Mouse (Mus musculus) kidney, adult 9 months (tissue): ENCODE data around the gene Dlst.

Source experiments
- DNase-seq: peaks from one replicate; pipeline ENCODE4 v3.0.0; 2022

Gene Dlst

DNA sequence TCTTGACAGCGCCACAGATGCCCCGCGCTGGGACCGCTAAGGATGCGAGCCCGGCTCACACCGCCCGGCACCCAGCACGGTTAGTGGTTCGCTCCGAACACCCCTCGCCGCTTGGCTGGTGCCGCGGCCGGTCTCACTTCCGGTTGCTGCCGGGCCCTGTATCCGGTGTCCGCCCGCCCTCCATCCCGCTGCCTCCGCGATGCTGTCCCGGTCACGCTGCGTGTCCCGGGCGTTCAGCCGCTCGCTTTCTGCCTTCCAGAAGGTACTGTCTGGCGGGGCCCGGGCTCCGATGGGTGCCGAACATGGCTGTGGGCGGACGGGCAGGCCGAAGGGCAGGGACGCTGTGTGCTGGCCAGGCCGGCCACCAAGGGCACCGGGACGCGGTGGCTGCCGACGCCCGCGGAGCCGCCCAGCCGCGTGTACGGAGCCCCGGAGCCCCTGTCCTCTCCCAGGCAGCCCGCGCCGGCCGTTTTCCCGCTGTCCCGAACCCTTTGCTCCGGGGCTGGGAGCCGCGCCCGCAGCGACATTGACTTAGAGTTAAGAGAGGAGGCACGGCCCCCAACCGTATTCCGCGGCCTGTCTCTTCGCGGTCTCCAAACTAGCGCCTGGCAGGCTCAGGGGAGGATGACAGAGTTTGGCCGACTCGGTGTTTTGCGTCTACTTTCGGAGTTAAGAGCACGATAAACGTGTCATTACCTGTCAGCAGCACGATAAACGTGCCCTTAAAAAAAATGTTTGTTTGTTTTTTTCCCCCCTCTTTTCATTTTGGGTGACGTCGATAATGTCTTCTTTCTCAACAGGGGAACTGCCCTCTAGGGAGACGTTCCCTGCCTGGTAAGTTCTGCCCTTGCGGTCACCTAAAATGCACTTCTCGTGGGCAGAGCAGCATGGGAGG is at the start of gene Dlst, which contains the start of gene Prox2:
Gene Dlst (plus strand): TSS at position 136 of the 895 bp plus-strand sequence.
Gene Prox2 (minus strand): TSS at position 62 of the 895 bp plus-strand sequence.
- peak; percentile 88 for DNase-seq

DNA sequence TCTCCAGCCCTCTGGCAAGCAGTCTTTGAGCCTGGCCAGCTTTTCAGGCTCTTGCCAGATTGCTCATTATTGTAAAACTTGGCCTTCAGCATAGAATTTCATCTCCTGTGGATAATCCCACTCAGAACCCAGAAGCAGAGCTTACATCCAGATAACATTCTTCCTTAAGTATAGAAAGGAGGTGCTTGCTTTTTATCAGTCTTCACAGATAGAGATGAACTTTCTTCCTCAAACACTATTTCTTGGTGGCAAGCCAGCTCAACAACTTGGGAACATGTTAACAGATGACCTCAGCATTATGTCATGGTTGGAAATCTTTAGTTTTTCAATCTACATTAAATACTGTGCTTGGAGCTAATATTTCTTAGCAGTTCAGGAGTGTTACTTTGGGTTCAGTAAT is 39.6 kb upstream of the Dlst start:
- no peak for DNase-seq

DNA sequence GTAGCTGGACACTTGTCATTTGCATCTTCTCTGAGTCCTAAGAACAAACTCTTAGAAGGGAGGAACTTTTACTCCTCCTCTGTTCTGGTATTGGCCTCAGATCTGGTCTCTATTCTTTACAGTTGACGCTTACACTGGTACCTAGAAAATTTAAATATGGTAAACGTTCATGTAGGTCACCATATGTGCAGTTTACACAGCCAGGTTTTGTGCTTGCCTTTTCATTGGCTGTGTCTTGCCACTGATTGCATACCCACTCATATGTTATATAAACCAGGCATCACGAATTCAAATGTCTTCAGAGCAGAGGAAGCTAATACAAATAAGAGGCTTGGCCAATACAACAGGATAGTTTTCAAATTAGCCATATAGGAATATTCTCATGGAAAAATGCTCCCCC is 33.5 kb upstream of the Dlst start:
- no peak for DNase-seq

GRCm38 (mm10) chr12:85084257-85084656 is 26.4 kb upstream of the Dlst start:
- DNase-seq: no peak

DNA sequence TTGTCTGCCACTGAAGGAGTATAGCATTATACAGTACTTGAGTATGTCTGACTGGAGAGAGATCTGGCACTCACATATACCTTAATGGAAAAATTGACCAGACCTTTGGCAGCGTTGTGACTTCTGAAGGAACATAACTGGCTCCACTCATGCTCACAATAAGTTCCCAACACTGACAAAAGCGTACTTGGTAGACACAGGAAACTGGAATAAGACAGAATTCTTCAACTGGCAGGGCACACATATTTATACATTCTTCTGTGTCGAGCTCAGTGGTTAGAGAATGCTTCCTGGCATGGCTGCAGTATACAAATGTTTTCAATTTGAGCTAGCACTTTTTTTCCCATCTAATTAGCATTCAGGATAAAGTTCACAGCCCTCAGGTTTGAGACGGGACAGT is 25.7 kb upstream of the Dlst start:
- no peak for DNase-seq

GRCm38 (mm10) chr12:85087845-85088244 is 22.8 kb upstream of the Dlst start:
- no peak for DNase-seq

DNA sequence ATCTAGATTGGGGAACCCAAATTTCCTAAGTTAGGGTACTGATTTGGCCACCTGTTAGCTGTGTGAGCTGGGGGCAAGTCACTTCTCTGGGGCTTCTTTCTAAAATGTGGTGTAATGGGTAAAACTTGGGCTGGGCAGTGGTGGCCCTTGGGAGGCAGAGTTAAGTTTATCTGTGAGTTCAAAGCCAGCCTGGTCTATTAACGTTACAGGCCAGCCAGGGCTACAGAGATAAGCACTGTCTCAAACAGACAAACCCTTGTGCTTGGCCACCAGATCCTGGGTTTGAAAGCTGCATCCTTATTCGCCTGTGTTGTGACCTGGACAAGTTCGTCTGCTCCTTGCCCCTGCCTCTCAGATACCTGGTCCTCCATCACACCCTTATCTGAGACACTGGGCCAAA is 19.4 kb upstream of the Dlst start:
- DNase-seq: no peak

- peak; percentile 76 for DNase-seq
Observed at GRCm38 (mm10) chr12:85092214-85092613, 18.4 kb upstream of the Dlst start.

DNA sequence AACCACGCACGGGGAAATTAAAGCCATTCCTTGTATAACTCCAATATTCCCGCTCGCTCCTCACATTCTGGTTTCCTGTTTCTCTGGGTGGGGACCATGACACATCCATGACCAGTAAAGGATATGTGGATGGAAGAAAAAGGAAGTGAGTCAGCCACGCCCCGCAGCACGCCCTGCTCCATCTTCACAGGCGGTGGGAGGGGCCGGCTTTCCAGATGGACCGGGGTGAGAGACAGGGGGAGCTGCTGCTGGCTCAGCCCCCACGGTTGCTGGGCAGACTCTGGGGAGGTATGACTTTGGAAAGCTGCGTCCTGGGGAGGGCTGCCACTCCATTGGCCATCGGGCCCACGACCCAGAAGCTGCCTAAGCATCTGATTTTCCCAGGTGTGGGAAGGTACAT is 16.6 kb upstream of the Dlst start:
- no peak for DNase-seq

DNA sequence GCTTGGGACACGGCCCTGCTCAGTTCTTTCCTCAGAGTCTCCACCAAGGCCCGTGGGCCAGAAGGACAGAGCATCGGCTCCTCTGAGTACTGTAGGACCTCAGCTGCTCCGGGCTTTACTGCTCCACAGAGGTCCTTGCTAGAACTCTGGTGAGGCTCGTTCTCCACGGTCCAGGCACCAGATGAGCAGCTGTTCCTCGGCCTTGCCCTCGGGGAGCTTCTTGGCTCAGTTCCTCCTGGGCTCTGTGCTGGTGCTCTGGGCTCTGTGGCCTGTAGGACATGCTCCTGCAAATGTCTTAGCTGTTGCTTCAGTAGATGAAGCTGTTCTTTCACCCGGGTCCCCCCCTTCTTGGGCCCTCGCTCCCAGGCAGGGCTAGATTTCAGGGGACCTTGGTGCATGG is 15.9 kb upstream of the Dlst start:
- no peak for DNase-seq

DNA sequence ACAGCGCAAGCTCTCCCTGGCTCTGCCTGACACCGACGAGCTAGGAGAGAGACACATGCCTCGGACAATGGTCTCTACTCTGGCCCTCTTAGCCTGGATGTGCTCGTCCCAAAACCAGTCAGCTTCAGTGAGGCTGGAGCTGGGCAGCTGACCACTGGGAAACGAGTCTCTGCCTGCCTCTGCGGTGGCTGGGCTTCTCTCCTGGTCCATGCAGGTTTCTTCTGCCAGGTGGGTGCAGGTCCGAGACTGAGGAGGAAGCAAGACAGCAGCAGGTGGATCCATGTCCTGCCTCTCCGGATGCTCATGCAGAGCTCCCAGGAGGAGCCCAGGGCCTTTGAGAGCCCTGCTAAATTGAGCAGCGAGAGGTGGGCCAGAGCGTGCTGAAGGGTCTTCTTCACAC is 15.5 kb upstream of the Dlst start:
- DNase-seq: no peak

- no peak for DNase-seq
Observed at GRCm38 (mm10) chr12:85095859-85096258, 14.8 kb upstream of the Dlst start.

- no peak for DNase-seq
Observed at GRCm38 (mm10) chr12:85101001-85101400, 9.6 kb upstream of the Dlst start.

DNA sequence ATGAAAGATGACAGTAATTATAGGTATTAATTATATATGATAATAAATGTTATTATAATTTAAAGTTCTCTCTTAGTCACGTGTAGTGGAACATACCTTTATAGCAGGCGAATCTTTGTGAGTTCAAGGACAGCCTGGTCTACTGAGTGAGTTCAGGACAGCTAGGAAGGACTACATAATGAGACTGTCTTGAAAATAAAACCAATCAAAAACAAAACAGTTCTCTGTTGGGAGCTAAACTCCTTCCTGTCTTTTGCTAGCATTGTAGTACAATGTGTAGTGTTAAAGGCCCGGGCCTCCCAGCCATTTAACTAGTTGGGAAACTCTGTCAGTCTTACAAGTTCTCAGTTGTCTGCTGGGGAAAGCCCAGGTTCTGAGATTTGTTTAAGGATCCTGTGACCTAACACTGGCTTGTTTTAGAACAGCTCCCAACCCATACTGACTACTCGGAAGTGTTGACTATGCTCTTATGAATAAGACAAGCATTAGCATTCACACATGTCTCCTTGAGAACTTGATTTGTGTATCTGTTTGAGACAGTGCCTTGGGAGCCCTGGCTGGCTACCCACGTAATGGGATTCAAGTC is 9.0 kb upstream of the Dlst start:
- DNase-seq: no peak

- peak; percentile 66 for DNase-seq
Observed at GRCm38 (mm10) chr12:85103096-85103495, 7.5 kb upstream of the Dlst start.

- peak; percentile 47 for DNase-seq
Observed at GRCm38 (mm10) chr12:85104789-85105188, 5.8 kb upstream of the Dlst start.

DNA sequence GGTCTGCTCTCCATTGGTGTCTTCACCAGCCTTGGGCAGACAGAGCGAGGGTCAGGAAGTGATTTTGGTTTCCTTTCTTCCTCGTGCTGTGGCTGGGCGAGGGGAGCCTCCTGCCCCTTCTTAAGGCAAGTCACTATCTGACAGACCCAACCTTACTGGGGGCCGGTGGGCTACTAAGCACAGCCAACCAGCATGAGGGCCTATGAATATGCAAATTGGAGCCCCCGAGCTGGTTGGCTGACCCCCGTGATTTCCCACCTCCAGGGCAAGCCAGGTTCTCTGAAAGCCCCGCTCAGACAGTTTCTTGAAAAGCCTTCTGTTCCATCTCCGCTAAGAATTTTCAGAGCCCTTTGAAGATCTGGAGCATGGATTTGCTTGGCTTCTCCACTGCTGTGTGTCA is 4.3 kb upstream of the Dlst start:
- no peak for DNase-seq

- DNase-seq: no peak
Observed at GRCm38 (mm10) chr12:85108643-85109042, 2.0 kb upstream of the Dlst start.

DNA sequence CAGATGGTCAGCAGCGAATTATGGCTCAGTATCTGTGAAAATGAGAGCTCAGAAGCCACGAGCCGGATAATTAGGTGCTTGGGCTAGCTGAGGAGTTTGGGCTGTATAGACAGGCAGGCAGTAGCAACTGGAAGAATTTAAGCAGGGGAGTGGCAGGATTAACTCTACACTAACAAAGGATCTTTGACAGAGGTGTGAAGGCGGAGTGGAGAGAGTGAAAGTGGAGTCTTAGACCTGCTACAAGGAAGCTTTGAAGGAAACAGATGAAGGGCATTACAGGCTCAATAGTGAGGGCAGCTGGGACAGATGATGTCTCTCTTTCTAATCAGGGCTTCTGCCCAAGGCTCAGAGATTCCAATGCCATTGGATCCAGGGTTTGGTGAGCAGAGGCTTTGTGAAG is 1.2 kb upstream of the Dlst start:
- no peak for DNase-seq

GRCm38 (mm10) chr12:85110011-85110697 is 479 bp upstream of the Dlst start:
- no peak for DNase-seq

GRCm38 (mm10) chr12:85112550-85113251 is 2.1 kb downstream of the Dlst start:
- peak; percentile 55 for DNase-seq

DNA sequence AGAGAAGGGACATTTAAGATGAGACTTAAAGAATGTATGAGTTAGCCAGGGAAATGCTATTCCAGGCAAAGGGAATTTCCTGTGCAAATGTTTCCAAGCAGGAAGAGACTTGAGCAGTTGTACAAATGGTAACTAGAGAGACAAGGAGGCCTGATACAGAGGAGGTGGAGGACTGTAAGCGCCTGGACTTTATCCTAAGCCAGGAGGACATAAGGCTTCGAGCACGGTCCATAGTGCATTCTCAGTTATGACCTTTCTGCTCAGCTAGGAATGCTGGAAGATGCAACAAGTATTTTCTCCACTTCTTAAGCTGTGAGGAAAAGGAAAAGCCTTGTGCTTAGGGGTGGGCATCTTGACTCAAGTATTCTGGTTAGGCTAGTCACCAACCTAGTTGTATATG is 2.7 kb downstream of the Dlst start:
- DNase-seq: peak; percentile 80

- DNase-seq: no peak
Observed at GRCm38 (mm10) chr12:85113917-85114316, 3.3 kb downstream of the Dlst start.
